Mouse (Mus musculus): ENCODE measurements around the gene Arhgef26. TPM values are rescaled to one million over a fixed set of nuclear protein-coding genes. Genes with fewer than 3 reads are reported as not detected.

Gene Arhgef26
- polyA plus RNA-seq, 1 experiment = 0.38 TPM

- Histone ChIP-seq H3K27ac (ENCODE audit: control insufficient read depth, insufficient read depth, low read depth, low read length) (no peak overlapping the region), H3K36me3 (ENCODE audit: control insufficient read depth, insufficient read depth, low read length) (no peaks in the 10 kb centered on the region), H3K4me3 (ENCODE audit: control insufficient read depth, low read depth, low read length) (no peak overlapping the region), H3K27me3 (ENCODE audit: control insufficient read depth, insufficient read depth, low read length) (no peaks in the 10 kb centered on the region), H3K4me1 (ENCODE audit: control insufficient read depth, insufficient read depth, low read length) (no peaks in the 10 kb centered on the region)
- TF ChIP-seq CTCF (IDR thresholded peaks at IDR 0.05; ENCODE audit: control insufficient read depth, insufficient read depth, insufficient replicate concordance, low read depth, low read length) (no peak), POLR2A (IDR thresholded peaks at IDR 0.05; ENCODE audit: control insufficient read depth, low read depth, low read length) (no peak)
Measured at GRCm38 (mm10) chr3:62447151-62447550, 109.0 kb downstream of the Arhgef26 start.

GRCm38 (mm10) chr3:62449871-62450496 is 111.8 kb downstream of the Arhgef26 start:
- no peak overlapping the region for H3K4me3 ChIP-seq (ENCODE audit: control insufficient read depth, low read depth, low read length)
- no peaks in the 10 kb centered on the region for H3K4me1 ChIP-seq (ENCODE audit: control insufficient read depth, insufficient read depth, low read length)
- no peaks in the 10 kb centered on the region for H3K36me3 ChIP-seq (ENCODE audit: control insufficient read depth, insufficient read depth, low read length)
- TF ChIP-seq CTCF (IDR thresholded peaks at IDR 0.05; ENCODE audit: control insufficient read depth, insufficient read depth, insufficient replicate concordance, low read depth, low read length) = no peak
- TF ChIP-seq POLR2A (IDR thresholded peaks at IDR 0.05; ENCODE audit: control insufficient read depth, low read depth, low read length) = no peak
- H3K27ac ChIP-seq (ENCODE audit: control insufficient read depth, insufficient read depth, low read depth, low read length) = no peak overlapping the region
- no peaks in the 10 kb centered on the region for H3K27me3 ChIP-seq (ENCODE audit: control insufficient read depth, insufficient read depth, low read length)

DNA sequence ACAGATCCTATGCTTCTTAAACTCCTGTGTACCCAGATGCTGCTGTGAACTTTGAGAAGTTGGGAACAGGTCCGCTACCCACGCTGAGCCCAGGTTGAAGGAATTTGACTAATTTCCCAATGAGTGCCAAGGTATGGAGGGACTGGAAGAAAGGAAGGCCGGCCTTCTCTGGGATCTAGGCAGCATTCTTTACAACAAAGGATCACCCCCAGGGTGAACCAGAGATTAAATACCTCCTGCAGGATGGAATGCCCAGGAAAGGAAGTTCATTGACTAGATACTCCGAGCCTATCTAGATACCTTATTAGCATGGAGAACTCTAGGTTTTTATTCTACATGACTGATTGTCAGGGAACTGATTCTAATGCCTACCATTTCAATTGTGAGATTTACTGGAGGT is 114.8 kb downstream of the Arhgef26 start:
- Histone ChIP-seq H3K4me1 (ENCODE audit: control insufficient read depth, insufficient read depth, low read length) (no peaks in the 10 kb centered on the region), H3K36me3 (ENCODE audit: control insufficient read depth, insufficient read depth, low read length) (no peaks in the 10 kb centered on the region), H3K4me3 (ENCODE audit: control insufficient read depth, low read depth, low read length) (no peak overlapping the region), H3K27ac (ENCODE audit: control insufficient read depth, insufficient read depth, low read depth, low read length) (no peak overlapping the region), H3K27me3 (ENCODE audit: control insufficient read depth, insufficient read depth, low read length) (no peaks in the 10 kb centered on the region)
- TF ChIP-seq CTCF (IDR thresholded peaks at IDR 0.05; ENCODE audit: control insufficient read depth, insufficient read depth, insufficient replicate concordance, low read depth, low read length) (no peak), POLR2A (IDR thresholded peaks at IDR 0.05; ENCODE audit: control insufficient read depth, low read depth, low read length) (no peak)

GRCm38 (mm10) chr3:62454096-62454495 is 116.0 kb downstream of the Arhgef26 start:
- TF ChIP-seq POLR2A (IDR thresholded peaks at IDR 0.05; ENCODE audit: control insufficient read depth, low read depth, low read length) (no peak), CTCF (IDR thresholded peaks at IDR 0.05; ENCODE audit: control insufficient read depth, insufficient read depth, insufficient replicate concordance, low read depth, low read length) (no peak)
- no peaks in the 10 kb centered on the region for H3K36me3 ChIP-seq (ENCODE audit: control insufficient read depth, insufficient read depth, low read length)

GRCm38 (mm10) chr3:62455854-62456253 is 117.7 kb downstream of the Arhgef26 start:
- TF ChIP-seq CTCF (IDR thresholded peaks at IDR 0.05; ENCODE audit: control insufficient read depth, insufficient read depth, insufficient replicate concordance, low read depth, low read length) = no peak
- TF ChIP-seq POLR2A (IDR thresholded peaks at IDR 0.05; ENCODE audit: control insufficient read depth, low read depth, low read length) = no peak
- H3K4me3 ChIP-seq (ENCODE audit: control insufficient read depth, low read depth, low read length) = no peak overlapping the region
- H3K27me3 ChIP-seq (ENCODE audit: control insufficient read depth, insufficient read depth, low read length) = no peaks in the 10 kb centered on the region
- no peaks in the 10 kb centered on the region for H3K36me3 ChIP-seq (ENCODE audit: control insufficient read depth, insufficient read depth, low read length)
- H3K4me1 ChIP-seq (ENCODE audit: control insufficient read depth, insufficient read depth, low read length) = no peaks in the 10 kb centered on the region
- no peak overlapping the region for H3K27ac ChIP-seq (ENCODE audit: control insufficient read depth, insufficient read depth, low read depth, low read length)

More at GRCm38 (mm10) chr3:62454096-62454495, 116.0 kb downstream of the Arhgef26 start:
- H3K4me1 ChIP-seq (ENCODE audit: control insufficient read depth, insufficient read depth, low read length) = no peaks in the 10 kb centered on the region
- no peaks in the 10 kb centered on the region for H3K27me3 ChIP-seq (ENCODE audit: control insufficient read depth, insufficient read depth, low read length)
- H3K27ac ChIP-seq (ENCODE audit: control insufficient read depth, insufficient read depth, low read depth, low read length) = no peak overlapping the region; the same call in 1 of the 2 replicates
- H3K4me3 ChIP-seq (ENCODE audit: control insufficient read depth, low read depth, low read length) = no peak overlapping the region

GRCm38 (mm10) chr3:62458284-62459013 is 120.3 kb downstream of the Arhgef26 start:
- TF ChIP-seq POLR2A (IDR thresholded peaks at IDR 0.05; ENCODE audit: control insufficient read depth, low read depth, low read length) = no peak
- TF ChIP-seq CTCF (IDR thresholded peaks at IDR 0.05; ENCODE audit: control insufficient read depth, insufficient read depth, insufficient replicate concordance, low read depth, low read length) = peak; percentile 47; the same call in 1 of the 2 replicates
- no peaks in the 10 kb centered on the region for H3K27me3 ChIP-seq (ENCODE audit: control insufficient read depth, insufficient read depth, low read length)
- H3K36me3 ChIP-seq (ENCODE audit: control insufficient read depth, insufficient read depth, low read length) = no peaks in the 10 kb centered on the region
- no peak overlapping the region for H3K27ac ChIP-seq (ENCODE audit: control insufficient read depth, insufficient read depth, low read depth, low read length)
- no peak overlapping the region for H3K4me3 ChIP-seq (ENCODE audit: control insufficient read depth, low read depth, low read length)
- H3K4me1 ChIP-seq (ENCODE audit: control insufficient read depth, insufficient read depth, low read length) = no peaks in the 10 kb centered on the region

DNA sequence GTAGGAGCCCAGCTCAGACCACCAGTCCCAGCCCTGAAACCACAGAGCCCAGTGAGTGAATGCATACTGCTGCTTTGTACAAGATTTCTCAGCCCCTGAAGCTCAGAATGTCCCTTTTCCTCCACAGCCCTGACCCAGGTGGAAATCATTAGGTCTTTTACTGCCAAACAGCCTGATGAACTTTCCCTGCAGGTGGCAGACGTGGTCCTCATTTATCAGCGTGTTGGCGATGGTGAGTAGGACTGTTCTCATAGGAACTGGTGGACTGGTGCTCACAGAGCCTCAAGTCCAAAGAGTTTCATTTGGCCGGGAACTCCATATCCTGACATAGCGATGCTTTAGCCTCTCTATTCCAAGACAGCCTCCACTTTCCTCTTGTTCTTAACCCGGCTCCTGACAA is 121.3 kb downstream of the Arhgef26 start:
- Histone ChIP-seq H3K27me3 (ENCODE audit: control insufficient read depth, insufficient read depth, low read length) (no peaks in the 10 kb centered on the region), H3K36me3 (ENCODE audit: control insufficient read depth, insufficient read depth, low read length) (no peaks in the 10 kb centered on the region), H3K4me3 (ENCODE audit: control insufficient read depth, low read depth, low read length) (no peak overlapping the region), H3K4me1 (ENCODE audit: control insufficient read depth, insufficient read depth, low read length) (no peaks in the 10 kb centered on the region), H3K27ac (ENCODE audit: control insufficient read depth, insufficient read depth, low read depth, low read length) (no peak overlapping the region)
- no peak for TF ChIP-seq CTCF (IDR thresholded peaks at IDR 0.05; ENCODE audit: control insufficient read depth, insufficient read depth, insufficient replicate concordance, low read depth, low read length)
- no peak for TF ChIP-seq POLR2A (IDR thresholded peaks at IDR 0.05; ENCODE audit: control insufficient read depth, low read depth, low read length)
